ENCODE assay signal across 24 mouse cellular contexts in genomic region chr13:81776217-81776616, GRCm38 (mm10). TPM values are rescaled to one million over a fixed set of nuclear protein-coding genes. Genes with fewer than 3 reads are reported as not detected.
A peak's percentile ranks its signal among the peaks of the same experiment; 100 is the strongest.
DNase-seq lines count a peak whose midpoint lies in the region; ATAC-seq and TF ChIP-seq lines count a peak whose summit lies in the region.
"Had no signal": no experiment of that assay in that cellular context is flagged by ENCODE, and none has a peak within 500 bp of the region (broad histone marks: within the 10 kb centered on the region; RNA-seq: fewer than 3 reads in every experiment).

No protein-coding gene starts in this region.

- no peak for TF ChIP-seq CTCF in MEL (IDR thresholded peaks at IDR 0.05 in 2 of 3, conservative IDR thresholded peaks at IDR 0.05 in 1 of 3; ENCODE audit: control insufficient read depth in 1 of 3, insufficient read depth in 1 of 3, low read depth in 2 of 3, low read length in 3 of 3, poor library complexity in 1 of 3, severe bottlenecking in 1 of 3)

- H3K4me3 ChIP-seq in MEL (ENCODE audit: control insufficient read depth in 1 of 2, insufficient read depth in 1 of 2, low read depth in 2 of 2, low read length in 2 of 2), result no peak overlapping the region

- no peaks in the 10 kb centered on the region for H3K27me3 ChIP-seq in MEL (ENCODE audit: control insufficient read depth in 1 of 2, insufficient read depth in 2 of 2, low read length in 2 of 2)
- H3K27me3 ChIP-seq: CH12.LX had no signal

- no peaks in the 10 kb centered on the region for H3K79me2 ChIP-seq in MEL (ENCODE audit: control insufficient read depth, insufficient read depth, low read length, poor library complexity)

- TF ChIP-seq POLR2A in MEL (IDR thresholded peaks at IDR 0.05; ENCODE audit: control insufficient read depth in 1 of 2, insufficient read depth in 1 of 2, low read depth in 1 of 2, low read length in 2 of 2, poor library complexity in 1 of 2), result no peak

- H3K36me3 ChIP-seq in MEL (ENCODE audit: control insufficient read depth in 1 of 2, insufficient read depth in 2 of 2, low read length in 2 of 2), result peaks cover 0 to 8% of the 10 kb centered on the region in 2 experiments; a peak in 2 of 4 replicates
- H3K36me3 ChIP-seq: G1E had no signal

- H3K4me1 ChIP-seq in MEL (ENCODE audit: control insufficient read depth in 1 of 2, insufficient read depth in 2 of 2, low read length in 2 of 2), result no peaks in the 10 kb centered on the region; a peak in 1 of 4 replicates

- peak in 1 of 2 experiments; percentile 37; a peak in 1 of 4 replicates for TF ChIP-seq EP300 in MEL (IDR thresholded peaks at IDR 0.05; ENCODE audit: low read depth in 1 of 2, low read length in 2 of 2)

- no peak for TF ChIP-seq RAD21 in MEL (IDR thresholded peaks at IDR 0.05; ENCODE audit: low read depth, low read length)

- intact Hi-C loops in left cerebral cortex, postnatal 4 days (cut with DNase I), result no loop called here

- H3K9me3 ChIP-seq in MEL (replicated peaks; ENCODE audit: insufficient read depth, low read length), result no peaks in the 10 kb centered on the region
- H3K9me3 ChIP-seq: G1E had no signal

- no peak overlapping the region for H3K27ac ChIP-seq in MEL (ENCODE audit: control insufficient read depth, low read depth, low read length)

- DNase-seq in MEL (ENCODE audit: low read depth, low spot score), result peak; percentile 53
- DNase-seq in left cerebral cortex, postnatal 4 days, result no peak
- no peak for DNase-seq in adrenal gland, adult (ENCODE audit: inconsistent age in 2 of 2, low spot score in 1 of 2)
- DNase-seq: adrenal gland, adult 2 months; adrenal gland, adult 8-10 months; adrenal gland, postnatal 10 days; adrenal gland, postnatal 14 days; adrenal gland, postnatal 25 days; adrenal gland, postnatal 36 days; B cell, adult 2 months; cerebellum, adult 11 months; cerebellum, adult 11-12 months; cerebellum, adult 18-20 months; cerebellum, adult 2 months had no signal

- 0 out of 2 replicates have a peak, but pooled peaks have one; percentile 32 for ATAC-seq in common myeloid progenitor, adult 5-6 weeks (replicated peaks; ENCODE audit: low read depth, poor library complexity, severe bottlenecking)
- peak; percentile 63 for ATAC-seq in granulocyte monocyte progenitor cell, adult 5-6 weeks (replicated peaks; ENCODE audit: poor library complexity, severe bottlenecking)
- peak; percentile 48 for ATAC-seq in megakaryocyte progenitor cell, adult 5-6 weeks (replicated peaks; ENCODE audit: poor library complexity)
- ATAC-seq in erythroblast, adult 5-6 weeks (replicated peaks; ENCODE audit: low FRiP score, poor library complexity, severe bottlenecking), result no peak
- ATAC-seq in frontal cortex, adult (ENCODE audit: low TSS enrichment), result no peak
- ATAC-seq: activated CD4-positive, CD25-positive, alpha-beta regulatory T cell, adult 4 months; CD4-positive, CD25-positive, alpha-beta regulatory T cell, adult 4 months; Patski had no signal

- H3K9ac ChIP-seq in MEL (ENCODE audit: control insufficient read depth, low read depth, low read length, poor library complexity, severe bottlenecking), result no peak overlapping the region

TF ChIP-seq in MEL, 35 proteins besides CTCF, POLR2A, EP300 and RAD21:
- TF ChIP-seq RCOR1 (IDR thresholded peaks at IDR 0.05; ENCODE audit: low read depth, low read length) (peak; percentile 40; the same call in 1 of the 2 replicates), ETS1 (IDR thresholded peaks at IDR 0.05; ENCODE audit: low read depth, low read length) (no peak), MXI1 (IDR thresholded peaks at IDR 0.05; ENCODE audit: low read depth, low read length) (0 out of 2 replicates have a peak, but pooled peaks have one; percentile 21), GATA1 (IDR thresholded peaks at IDR 0.05; ENCODE audit: low read depth, low read length) (peak; percentile 17; the same call in 1 of the 2 replicates)

RNA-seq across cellular contexts. Expression of gene Cetn3, which starts 6.7 kb away (rescaled TPM):
- total RNA-seq in MEL (2012; rRNA removed), result 70.2 and 77.6 TPM in 2 replicates
- polyA plus RNA-seq in MEL (2012; ENCODE audit: insufficient read depth in 1 of 2, insufficient read length in 2 of 2, low read depth in 1 of 2, low replicate concordance in 2 of 2, missing spikeins in 1 of 2), result 100 to 1,000 TPM in 1 of 2 experiments, not detected in 1; 101 TPM
- 554 and 590 TPM in 2 replicates for total RNA-seq in common myeloid progenitor, adult 5-6 weeks (2017)
- 212 and 216 TPM in 2 replicates for total RNA-seq in granulocyte monocyte progenitor cell, adult 5-6 weeks (2014; fragmentation: Nextera tagmentation)
- total RNA-seq in granulocyte monocyte progenitor cell, adult 5-6 weeks (2017), result 538 and 660 TPM in 2 replicates
- 207 and 221 TPM in 2 replicates for total RNA-seq in megakaryocyte progenitor cell, adult 5-6 weeks (2015)
- total RNA-seq in megakaryocyte progenitor cell, adult 5-6 weeks (2017), result 388 and 505 TPM in 2 replicates
- 100 to 1,000 TPM; 260 to 298 TPM for total RNA-seq in left cerebral cortex, postnatal 4 days (2021)
- 75.7 and 83.0 TPM in 2 replicates for total RNA-seq in erythroblast, adult 5-6 weeks (2015; ENCODE audit: low replicate concordance)
- total RNA-seq in erythroblast, adult 5-6 weeks (2017; ENCODE audit: low replicate concordance), result 73.2 and 104 TPM in 2 replicates

Comparison
In these comparisons a context has a peak if more than half of its experiments do, and no peak if none do; other contexts are left out.
1. ATAC-seq: peak in common myeloid progenitor, adult 5-6 weeks (single experiment), granulocyte monocyte progenitor cell, adult 5-6 weeks (single experiment) and megakaryocyte progenitor cell, adult 5-6 weeks (single experiment); none in erythroblast, adult 5-6 weeks (single experiment) and frontal cortex, adult (single experiment).